Comparison of ENCODE assay signal across 12 mouse cellular contexts in genomic region chr7:27602161-27602560, GRCm38 (mm10). TPM values are rescaled to one million over a fixed set of nuclear protein-coding genes. Genes with fewer than 3 reads are reported as not detected.
DNase-seq lines count a peak whose midpoint lies in the region; ATAC-seq lines count a peak whose summit lies in the region.
"Had no signal": no experiment of that assay in that cellular context is flagged by ENCODE, and none has a peak within 500 bp of the region (broad histone marks: within the 10 kb centered on the region; RNA-seq: fewer than 3 reads in every experiment).

No protein-coding gene starts in this region.

- peaks cover 87% of the 10 kb centered on the region for H3K4me1 ChIP-seq in heart, embryonic 16.5 days (ENCODE audit: control insufficient read depth, insufficient read depth, low read length)
- peaks cover 76% of the 10 kb centered on the region for H3K4me1 ChIP-seq in heart, embryonic 11.5 days (ENCODE audit: control insufficient read depth, insufficient read depth, low read length)
- peaks cover 98% of the 10 kb centered on the region for H3K4me1 ChIP-seq in liver, embryonic 13.5 days (replicated peaks)
- H3K4me1 ChIP-seq in liver, embryonic 11.5 days (replicated peaks; ENCODE audit: control insufficient read depth, insufficient read depth, low read length), result peaks cover 58% of the 10 kb centered on the region

- no peaks in the 10 kb centered on the region for H3K9me3 ChIP-seq in heart, embryonic 16.5 days (replicated peaks; ENCODE audit: control insufficient read depth, low read length)
- no peaks in the 10 kb centered on the region for H3K9me3 ChIP-seq in heart, embryonic 11.5 days (replicated peaks; ENCODE audit: control insufficient read depth, low read length)
- H3K9me3 ChIP-seq in liver, embryonic 13.5 days (replicated peaks), result no peaks in the 10 kb centered on the region
- no peaks in the 10 kb centered on the region for H3K9me3 ChIP-seq in liver, embryonic 11.5 days (ENCODE audit: control insufficient read depth, low read length)

- no peaks in the 10 kb centered on the region for H3K36me3 ChIP-seq in heart, embryonic 16.5 days (ENCODE audit: control insufficient read depth, insufficient read depth)
- H3K36me3 ChIP-seq in heart, embryonic 11.5 days (ENCODE audit: control insufficient read depth, insufficient read depth, low read length), result no peaks in the 10 kb centered on the region
- peaks cover 5% of the 10 kb centered on the region; the same call in 1 of the 2 replicates for H3K36me3 ChIP-seq in liver, embryonic 13.5 days
- no peaks in the 10 kb centered on the region for H3K36me3 ChIP-seq in liver, embryonic 11.5 days (ENCODE audit: control insufficient read depth, insufficient read depth, low read length)
- H3K36me3 ChIP-seq in macrophage (ENCODE audit: inconsistent target), result no peaks in the 10 kb centered on the region

- H3K4me3 ChIP-seq in heart, embryonic 16.5 days (ENCODE audit: low read length), result no peak overlapping the region
- H3K4me3 ChIP-seq in heart, embryonic 11.5 days (ENCODE audit: low read depth, low read length), result no peak overlapping the region
- no peak overlapping the region for H3K4me3 ChIP-seq in liver, embryonic 13.5 days (replicated peaks)
- H3K4me3 ChIP-seq in liver, embryonic 11.5 days (ENCODE audit: low read depth, low read length), result no peak overlapping the region
- H3K4me3 ChIP-seq in macrophage (ENCODE audit: inconsistent target), result no peak overlapping the region

- peak; percentile 42 for DNase-seq in cerebellum, adult 8-10 months
- no peak for DNase-seq in cerebellum, postnatal 25 days
- DNase-seq in liver, embryonic 13.5 days, result no peak
- no peak for DNase-seq in liver, embryonic 11.5 days (ENCODE audit: low spot score)
- no peak for DNase-seq in kidney, postnatal 4 days
- DNase-seq: gastrocnemius, postnatal 25 days; lung, adult 18-20 months had no signal

- no peaks in the 10 kb centered on the region for H3K27me3 ChIP-seq in heart, embryonic 16.5 days (ENCODE audit: control insufficient read depth, insufficient read depth, low read length)
- no peaks in the 10 kb centered on the region for H3K27me3 ChIP-seq in heart, embryonic 11.5 days (ENCODE audit: control insufficient read depth, insufficient read depth, low read length)
- no peaks in the 10 kb centered on the region for H3K27me3 ChIP-seq in liver, embryonic 13.5 days
- H3K27me3 ChIP-seq in liver, embryonic 11.5 days (replicated peaks; ENCODE audit: control insufficient read depth, insufficient read depth, low read length), result no peaks in the 10 kb centered on the region

- no peak overlapping the region for H3K4me2 ChIP-seq in heart, embryonic 16.5 days (ENCODE audit: low read depth, low read length)
- H3K4me2 ChIP-seq in heart, embryonic 11.5 days, result no peak overlapping the region
- H3K4me2 ChIP-seq in liver, embryonic 13.5 days, result no peak overlapping the region
- H3K4me2 ChIP-seq in liver, embryonic 11.5 days, result no peak overlapping the region

- peaks cover 93% of the 10 kb centered on the region for H3K79me2 ChIP-seq in macrophage (ENCODE audit: inconsistent target)

- no peak overlapping the region for H3K27ac ChIP-seq in heart, embryonic 16.5 days (ENCODE audit: low read length)
- H3K27ac ChIP-seq in heart, embryonic 11.5 days (ENCODE audit: low read depth, low read length), result no peak overlapping the region
- peak overlapping the region; percentile 20; the same call in 1 of the 2 replicates for H3K27ac ChIP-seq in liver, embryonic 13.5 days
- H3K27ac ChIP-seq in liver, embryonic 11.5 days (ENCODE audit: low read depth, low read length), result no peak overlapping the region
- H3K27ac ChIP-seq in macrophage, result peak overlapping the region; percentile 73

- WGBS in heart, embryonic 16.5 days, result 73% methylated on average over 2 of the region's 2 CpGs
- WGBS in heart, embryonic 11.5 days (ENCODE audit: insufficient replicate concordance), result 84% methylated on average over 2 of the region's 2 CpGs
- 71% methylated on average over 2 of the region's 2 CpGs for whole genome bisulfite sequencing in liver, embryonic 13.5 days (ENCODE audit: insufficient replicate concordance)
- WGBS in liver, embryonic 11.5 days, result 82% methylated on average over 2 of the region's 2 CpGs
- 93% methylated on average over 2 of the region's 2 CpGs for WGBS in macrophage (ENCODE audit: missing documents)

- no peak for ATAC-seq in heart, embryonic 16.5 days (replicated peaks; ENCODE audit: extremely low read depth, insufficient read depth, low FRiP score)
- no peak for ATAC-seq in heart, embryonic 11.5 days (replicated peaks; ENCODE audit: insufficient number of reproducible peaks, low FRiP score, low TSS enrichment)
- no peak for ATAC-seq in liver, embryonic 13.5 days (ENCODE audit: low read depth)
- no peak for ATAC-seq in liver, embryonic 11.5 days (replicated peaks; ENCODE audit: low FRiP score)
- ATAC-seq: inflammation-experienced regulatory T-cells, adult 6 months had no signal

- H3K9ac ChIP-seq in heart, embryonic 16.5 days (ENCODE audit: low read length), result 0 out of 2 replicates have a peak overlapping the region, but pooled peaks have one; percentile 34
- H3K9ac ChIP-seq in heart, embryonic 11.5 days (ENCODE audit: low read depth, low read length), result no peak overlapping the region
- no peak overlapping the region for H3K9ac ChIP-seq in liver, embryonic 13.5 days
- no peak overlapping the region for H3K9ac ChIP-seq in liver, embryonic 11.5 days (ENCODE audit: low read depth, low read length)

RNA-seq across cellular contexts. Expression of gene Akt2, which starts 10.8 kb away (rescaled TPM):
- 82.3 and 84.0 TPM in 2 replicates for polyA plus RNA-seq in heart, embryonic 16.5 days (2015; fragmentation: Nextera tagmentation; extraction: Ambion mirVana)
- polyA plus RNA-seq in heart, embryonic 11.5 days (2014; fragmentation: Nextera tagmentation; extraction: Ambion mirVana), result 72.1 and 78.0 TPM in 2 replicates
- polyA plus RNA-seq in liver, embryonic 13.5 days (2015; fragmentation: Nextera tagmentation; extraction: Ambion mirVana), result 29.6 and 32.3 TPM in 2 replicates
- 68.4 and 70.1 TPM in 2 replicates for polyA plus RNA-seq in liver, embryonic 11.5 days (2014; fragmentation: Nextera tagmentation; extraction: Ambion mirVana)
- total RNA-seq in macrophage (2018; cell fraction: chromatin; rRNA removed), result 100 to 1,000 TPM in 2 of 26 experiments, 10 to 100 TPM in 24; 29.4 to 150 (median 57.0) TPM
- total RNA-seq in macrophage (2018; cell fraction: cytosol; rRNA removed), result 100 to 1,000 TPM in 2 of 26 experiments, 10 to 100 TPM in 24; 53.4 to 103 (median 69.7) TPM
- total RNA-seq in macrophage (2018; cell fraction: nucleus; rRNA removed), result 100 to 1,000 TPM in 1 of 26 experiments, 10 to 100 TPM in 25; 35.5 to 146 (median 51.3) TPM
- 53.1 to 77.4 TPM (median 77.2 TPM) in 3 replicates for polyA plus RNA-seq in macrophage (2018)

RNA-seq across cellular contexts. Expression of gene 2310022A10Rik, which starts 49.1 kb away (rescaled TPM):
- 40.7 and 41.5 TPM in 2 replicates for polyA plus RNA-seq in heart, embryonic 16.5 days (2015; fragmentation: Nextera tagmentation; extraction: Ambion mirVana)
- 22.5 and 29.3 TPM in 2 replicates for polyA plus RNA-seq in heart, embryonic 11.5 days (2014; fragmentation: Nextera tagmentation; extraction: Ambion mirVana)
- polyA plus RNA-seq in liver, embryonic 13.5 days (2015; fragmentation: Nextera tagmentation; extraction: Ambion mirVana), result 19.7 and 22.8 TPM in 2 replicates
- 33.9 and 35.1 TPM in 2 replicates for polyA plus RNA-seq in liver, embryonic 11.5 days (2014; fragmentation: Nextera tagmentation; extraction: Ambion mirVana)
- total RNA-seq in macrophage (2018; cell fraction: chromatin; rRNA removed), result 100 to 1,000 TPM in 2 of 26 experiments, 10 to 100 TPM in 24; 26.0 to 115 (median 53.9) TPM
- 100 to 1,000 TPM in 1 of 26 experiments, 10 to 100 TPM in 25; 43.9 to 103 (median 66.5) TPM for total RNA-seq in macrophage (2018; cell fraction: cytosol; rRNA removed)
- total RNA-seq in macrophage (2018; cell fraction: nucleus; rRNA removed), result 100 to 1,000 TPM in 1 of 26 experiments, 10 to 100 TPM in 25; 37.3 to 104 (median 52.1) TPM
- polyA plus RNA-seq in macrophage (2018), result 71.9 to 183 TPM (median 75.3 TPM) in 3 replicates

RNA-seq across cellular contexts. Expression of gene Pld3, which starts 49.1 kb away (rescaled TPM):
- 58.6 and 63.4 TPM in 2 replicates for polyA plus RNA-seq in heart, embryonic 16.5 days (2015; fragmentation: Nextera tagmentation; extraction: Ambion mirVana)
- polyA plus RNA-seq in heart, embryonic 11.5 days (2014; fragmentation: Nextera tagmentation; extraction: Ambion mirVana), result 59.5 and 64.2 TPM in 2 replicates
- polyA plus RNA-seq in liver, embryonic 13.5 days (2015; fragmentation: Nextera tagmentation; extraction: Ambion mirVana), result 53.8 and 58.5 TPM in 2 replicates
- 39.3 and 44.4 TPM in 2 replicates for polyA plus RNA-seq in liver, embryonic 11.5 days (2014; fragmentation: Nextera tagmentation; extraction: Ambion mirVana)
- 100 to 1,000 TPM in 8 of 26 experiments, 10 to 100 TPM in 18; 28.2 to 280 (median 84.8) TPM for total RNA-seq in macrophage (2018; cell fraction: chromatin; rRNA removed)
- total RNA-seq in macrophage (2018; cell fraction: cytosol; rRNA removed), result 1,000 to 10,000 TPM in 13 of 26 experiments, 100 to 1,000 TPM in 13; 457 to 1,682 (median 872) TPM
- total RNA-seq in macrophage (2018; cell fraction: nucleus; rRNA removed), result 1,000 to 10,000 TPM in 7 of 26 experiments, 100 to 1,000 TPM in 19; 221 to 1,721 (median 759) TPM
- polyA plus RNA-seq in macrophage (2018), result 1,098 to 2,092 TPM (median 1,493 TPM) in 3 replicates

RNA-seq across cellular contexts. Expression of gene Ttc9b, which starts 51.6 kb away (rescaled TPM):
- 0.07 TPM in 1 of 2 replicates, not detected in the other for polyA plus RNA-seq in heart, embryonic 16.5 days (2015; fragmentation: Nextera tagmentation; extraction: Ambion mirVana)
- polyA plus RNA-seq in heart, embryonic 11.5 days (2014; fragmentation: Nextera tagmentation; extraction: Ambion mirVana), result not detected in 2 replicates
- 0.05 TPM in 1 of 2 replicates, not detected in the other for polyA plus RNA-seq in liver, embryonic 13.5 days (2015; fragmentation: Nextera tagmentation; extraction: Ambion mirVana)
- polyA plus RNA-seq in liver, embryonic 11.5 days (2014; fragmentation: Nextera tagmentation; extraction: Ambion mirVana), result not detected in 2 replicates
- not detected for total RNA-seq in macrophage (2018; cell fraction: chromatin; rRNA removed)
- not detected for total RNA-seq in macrophage (2018; cell fraction: cytosol; rRNA removed)
- total RNA-seq in macrophage (2018; cell fraction: nucleus; rRNA removed), result not detected
- not detected in 3 replicates for polyA plus RNA-seq in macrophage (2018)
- total RNA-seq: adrenal gland, adult 2 months; gastrocnemius, postnatal 25 days had no signal
- polyA plus RNA-seq: inflammation-experienced regulatory T-cells, adult 6 months had no signal

Comparison
In these comparisons a context has a peak if more than half of its experiments do, and no peak if none do; other contexts are left out.
1. H3K27ac ChIP-seq: peak in liver, embryonic 13.5 days (single experiment) and macrophage (single experiment); none in heart, embryonic 16.5 days (single experiment), heart, embryonic 11.5 days (single experiment) and liver, embryonic 11.5 days (single experiment).
2. RNA of gene Pld3, which starts 49.1 kb away (polyA plus RNA-seq): 1,098 to 2,092 TPM in macrophage; 59.5 to 64.2 TPM in heart, embryonic 11.5 days, 58.6 to 63.4 TPM in heart, embryonic 16.5 days, 53.8 to 58.5 TPM in liver, embryonic 13.5 days and 39.3 to 44.4 TPM in liver, embryonic 11.5 days; every median in the first group is over 10 times any median in the second.